Mouse (Mus musculus) fat pad, adult 2 months (tissue): ENCODE measurements around the gene Prr19.

ENCODE experiments used
- DNase-seq: peaks from one replicate; pipeline ENCODE4 v3.0.0-alpha.2; 2011; ENCODE audit warnings: low read depth, low spot score; ENCODE audit errors: extremely low read depth

Gene Prr19

DNA sequence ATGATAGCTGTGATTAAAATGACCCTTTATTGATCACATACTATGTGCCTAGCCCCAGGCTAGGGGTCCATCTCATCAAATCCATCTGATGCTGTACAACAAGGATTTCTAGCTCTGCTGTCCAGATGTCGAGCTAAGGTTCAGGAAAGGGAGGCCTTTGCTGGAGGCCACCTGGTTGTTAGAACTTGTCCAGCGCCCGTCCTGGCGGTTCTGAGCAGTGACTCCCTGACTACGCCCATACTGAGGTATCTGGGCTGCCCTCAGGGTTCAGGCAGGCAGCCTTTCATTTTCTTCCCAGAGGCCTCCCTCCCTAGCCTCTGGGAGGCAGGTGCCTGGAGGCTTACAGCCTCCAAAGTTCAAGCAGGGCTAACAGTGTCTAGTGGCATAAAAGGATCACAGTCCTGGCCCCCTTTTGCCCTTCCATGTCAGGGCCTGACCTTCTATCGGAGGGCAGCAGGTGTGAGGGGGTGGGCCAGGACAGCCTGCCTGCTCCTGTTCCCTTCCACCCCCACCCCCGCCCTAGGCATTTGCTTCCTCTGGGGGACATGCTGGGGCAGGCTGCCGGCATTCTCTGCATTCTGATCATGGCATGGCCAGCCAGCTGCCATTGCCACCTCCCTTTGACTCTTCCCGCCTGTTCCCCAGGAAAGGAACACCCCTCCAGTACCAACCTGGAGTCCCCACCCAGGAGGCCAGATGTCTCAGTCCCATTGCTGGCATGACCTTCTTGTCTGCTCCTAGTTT is 25.5 kb upstream of the Prr19 start:
- no peak for DNase-seq

DNA sequence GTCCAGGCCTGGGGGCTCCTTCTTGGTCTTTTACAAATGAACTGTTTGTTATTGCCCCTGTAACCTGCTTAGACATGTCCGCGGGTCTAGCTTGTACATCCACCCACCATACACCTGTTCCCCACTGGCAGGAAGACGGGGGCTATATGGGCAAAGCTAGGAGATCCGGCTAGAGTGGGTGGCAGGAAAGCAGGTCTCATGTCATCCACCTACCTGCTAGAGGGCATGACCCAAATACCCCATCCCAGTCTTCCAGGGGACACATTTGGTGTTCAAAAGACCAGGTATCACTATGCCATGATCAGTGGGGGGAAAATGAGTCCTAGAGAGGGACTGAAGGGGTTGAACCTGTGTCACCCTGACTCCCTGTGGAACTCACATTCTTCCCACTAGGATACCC is 23.8 kb upstream of the Prr19 start:
- DNase-seq = no peak

DNA sequence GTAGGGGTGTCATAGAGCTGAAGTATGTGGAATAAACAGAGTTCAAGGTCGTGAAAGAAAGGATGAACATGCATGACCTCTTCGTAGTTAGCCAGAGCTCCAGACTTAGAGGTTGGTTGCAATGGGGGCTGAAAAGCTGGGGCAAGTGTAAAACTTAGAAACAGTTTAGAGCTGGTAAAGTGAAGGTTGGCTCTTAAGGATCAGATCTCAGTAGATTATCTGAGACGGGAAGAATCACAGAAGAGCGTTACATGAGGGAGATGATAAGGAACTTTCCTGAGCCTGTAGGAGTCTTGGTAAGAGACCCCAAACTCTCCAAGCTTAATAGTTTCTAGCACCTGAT is 23.2 kb upstream of the Prr19 start:
- no peak for DNase-seq

DNA sequence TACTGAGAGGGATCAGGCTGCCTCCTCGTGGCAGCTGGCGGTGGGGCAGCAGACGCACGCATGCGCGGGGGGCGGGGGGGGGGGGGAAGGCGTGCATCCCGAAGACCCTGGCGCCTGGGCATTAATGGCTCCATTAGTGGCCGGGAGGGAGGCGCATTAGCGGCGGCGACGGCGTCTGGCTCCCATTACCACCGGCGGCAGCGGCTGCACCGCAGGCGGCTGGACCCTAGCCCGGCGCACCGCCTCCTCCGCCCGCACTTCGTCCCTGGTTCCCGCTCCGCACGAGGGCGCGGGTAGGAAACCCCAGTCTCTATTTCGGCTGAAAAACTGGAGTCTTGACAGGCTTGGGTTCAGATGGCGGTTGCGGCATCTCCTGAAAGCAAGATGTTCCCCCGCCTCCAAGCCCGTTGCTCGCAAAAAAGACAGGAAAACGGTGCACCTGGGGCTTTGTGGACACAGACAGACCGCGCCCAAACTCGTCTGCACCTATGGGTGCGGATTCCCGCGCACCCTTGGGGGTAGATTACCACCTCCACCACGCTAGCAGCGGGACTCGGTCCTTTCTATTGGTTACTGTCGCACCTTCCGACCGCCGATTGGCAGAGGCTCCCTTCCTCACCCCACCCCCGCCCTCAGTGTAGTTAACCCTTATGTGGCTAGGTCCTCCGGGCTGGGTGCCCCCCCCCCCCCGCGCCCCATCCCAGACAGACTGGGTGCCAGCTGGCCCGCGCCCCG is 22.7 kb upstream of the Prr19 start:
- no peak for DNase-seq

DNA sequence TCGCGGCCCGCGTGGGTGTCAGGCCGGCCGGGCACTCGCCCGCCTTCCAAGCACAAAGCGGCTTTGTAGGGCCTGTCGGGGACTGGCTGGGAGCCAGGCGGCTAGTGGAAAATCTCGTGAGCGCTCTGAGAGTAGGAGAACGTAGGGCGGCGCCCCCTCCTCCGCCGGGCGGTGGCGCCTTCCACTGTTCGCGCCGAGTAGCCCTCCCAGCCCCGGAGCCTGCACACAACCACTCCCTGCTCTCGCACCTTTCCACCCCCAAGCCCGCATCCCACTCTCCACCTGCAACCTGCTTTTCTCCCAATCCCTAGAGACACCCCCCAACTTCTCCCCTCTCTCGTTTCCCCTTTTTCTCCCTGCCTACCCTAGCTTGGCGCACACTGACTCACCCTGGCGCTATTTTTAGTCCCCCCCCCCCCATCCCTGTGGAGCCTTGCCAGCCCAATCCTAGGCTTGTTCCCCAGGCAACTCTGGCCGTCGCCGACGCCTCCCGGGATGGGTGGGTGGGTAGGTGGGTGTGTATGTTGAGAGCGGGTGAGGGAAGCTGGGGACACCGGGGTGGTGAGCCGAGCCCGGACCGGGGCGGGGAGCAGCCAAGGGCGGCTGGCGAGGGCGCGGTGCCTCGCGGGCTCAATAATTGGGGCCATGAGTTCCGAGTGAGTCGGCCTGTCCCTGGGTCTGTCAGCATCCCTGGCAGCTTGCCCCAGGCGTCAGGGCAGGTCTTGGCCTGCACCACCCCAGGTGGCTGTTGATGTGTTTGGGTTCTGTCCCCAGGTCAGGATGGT is 21.9 kb upstream of the Prr19 start:
- DNase-seq = no peak

DNA sequence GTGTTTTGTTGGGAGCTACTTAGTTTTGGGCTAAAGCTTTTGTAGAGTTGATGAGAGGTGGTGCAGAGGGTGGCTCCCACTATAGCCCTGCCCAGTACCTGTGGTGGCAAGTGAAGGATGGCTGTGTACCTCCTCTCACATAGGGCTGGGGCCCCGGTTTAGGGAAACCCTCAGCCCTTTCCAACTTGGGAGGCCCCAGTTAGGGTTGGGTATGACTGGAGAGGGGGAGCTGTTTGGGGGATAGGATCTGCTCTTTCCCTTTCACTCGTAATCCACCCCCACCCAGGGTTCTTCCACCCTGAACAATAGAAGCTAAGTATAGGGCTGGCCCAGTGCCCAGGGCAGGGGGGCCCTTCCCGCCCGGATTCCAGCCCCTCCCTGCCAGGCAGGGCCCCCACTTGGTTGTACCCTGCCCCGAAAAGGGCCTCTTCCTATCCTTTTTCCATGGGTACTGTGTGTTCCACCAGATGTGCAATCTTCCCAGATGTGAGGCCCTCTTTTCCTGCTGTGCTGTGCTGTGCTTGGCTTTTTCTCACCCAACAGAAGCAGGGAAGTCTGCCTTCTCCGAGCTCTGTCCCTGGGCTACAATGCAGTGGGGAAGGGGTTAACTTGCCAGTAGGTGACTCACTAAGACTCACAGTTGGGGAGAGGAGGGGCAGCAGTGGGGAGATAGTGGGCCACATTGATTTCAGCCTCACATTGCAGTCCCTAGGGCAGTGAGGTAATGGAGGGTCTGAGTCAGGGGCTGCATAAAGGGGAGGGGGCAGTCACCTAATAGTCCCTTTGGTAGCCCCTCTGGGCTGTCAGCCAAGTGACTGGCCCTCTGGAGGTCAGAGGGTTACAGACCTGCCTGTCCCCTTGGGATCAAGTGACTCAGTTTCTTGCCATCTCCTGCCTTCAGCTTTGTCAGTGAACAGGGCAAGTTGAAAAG is 21.1 kb upstream of the Prr19 start:
- DNase-seq = no peak

DNA sequence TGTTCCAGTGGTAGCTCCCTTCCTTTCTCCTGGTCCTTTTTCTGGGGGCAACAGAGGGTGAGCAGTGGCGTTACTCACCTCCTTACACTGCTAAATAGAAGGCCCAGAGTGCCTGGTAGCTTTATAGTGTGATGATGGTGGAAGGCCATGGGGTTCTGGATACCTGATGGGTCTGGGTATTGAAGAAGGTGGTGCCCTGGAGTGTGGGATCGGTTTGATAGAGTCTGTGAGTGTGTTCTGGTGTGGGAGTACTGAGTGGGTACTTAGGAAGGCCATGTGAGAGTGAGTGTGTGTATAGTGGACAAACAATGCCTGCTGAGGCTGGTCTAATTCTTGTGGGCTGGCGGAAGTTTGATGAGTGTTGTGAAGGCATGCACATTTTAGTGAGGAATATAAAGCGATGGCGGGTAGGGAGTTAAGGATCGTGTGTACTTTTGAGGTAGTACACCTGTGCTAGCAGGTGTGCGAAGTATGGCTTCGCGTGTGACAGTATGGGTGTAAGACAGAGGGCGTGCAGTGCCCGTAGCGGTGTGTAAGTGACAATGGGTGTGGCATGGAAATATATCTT is 20.0 kb upstream of the Prr19 start:
- DNase-seq = no peak

DNA sequence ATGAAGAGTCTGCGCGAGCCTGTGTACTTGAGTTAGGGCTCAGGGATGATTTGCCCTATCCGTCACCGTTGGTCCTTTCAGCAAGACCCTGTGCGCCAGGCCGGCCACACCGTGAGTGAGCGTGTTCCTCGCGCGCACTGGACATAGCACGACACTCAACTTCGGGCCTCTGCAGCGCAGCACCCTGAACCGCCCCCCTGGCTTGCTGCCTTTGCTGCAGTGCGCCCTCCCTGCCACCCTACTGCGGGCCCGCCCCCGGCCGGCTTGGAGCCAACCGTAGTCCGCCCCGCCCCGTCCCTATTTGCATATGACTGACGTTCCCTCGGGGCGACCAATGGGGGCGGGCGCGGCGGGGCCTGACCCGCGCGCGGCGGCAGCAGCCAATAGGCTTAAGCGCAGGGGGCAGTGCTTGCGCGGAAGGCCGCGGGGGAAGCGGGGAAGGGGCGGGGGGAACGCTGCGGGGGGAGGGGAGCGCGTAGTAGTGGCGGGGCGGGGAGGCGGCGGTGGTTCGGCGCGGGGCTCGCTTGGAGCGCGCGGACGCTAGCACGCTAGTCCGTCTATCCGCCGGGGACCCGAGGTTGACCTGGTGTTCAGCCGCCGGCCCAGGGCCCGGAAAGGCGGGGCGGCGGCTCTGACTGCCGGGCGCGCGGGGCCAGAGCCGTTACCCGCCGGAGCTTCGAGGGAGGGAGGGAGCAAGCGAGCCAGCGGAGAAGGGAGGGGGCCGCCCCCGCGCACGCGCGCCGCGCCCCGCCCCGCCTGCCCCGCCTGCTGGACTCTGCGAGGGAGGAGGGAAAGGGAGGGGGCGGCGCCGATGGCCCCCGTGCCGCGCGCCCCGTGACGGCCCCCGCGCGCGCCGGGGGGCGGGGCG is 19.2 kb upstream of the Prr19 start:
- no peak for DNase-seq

DNA sequence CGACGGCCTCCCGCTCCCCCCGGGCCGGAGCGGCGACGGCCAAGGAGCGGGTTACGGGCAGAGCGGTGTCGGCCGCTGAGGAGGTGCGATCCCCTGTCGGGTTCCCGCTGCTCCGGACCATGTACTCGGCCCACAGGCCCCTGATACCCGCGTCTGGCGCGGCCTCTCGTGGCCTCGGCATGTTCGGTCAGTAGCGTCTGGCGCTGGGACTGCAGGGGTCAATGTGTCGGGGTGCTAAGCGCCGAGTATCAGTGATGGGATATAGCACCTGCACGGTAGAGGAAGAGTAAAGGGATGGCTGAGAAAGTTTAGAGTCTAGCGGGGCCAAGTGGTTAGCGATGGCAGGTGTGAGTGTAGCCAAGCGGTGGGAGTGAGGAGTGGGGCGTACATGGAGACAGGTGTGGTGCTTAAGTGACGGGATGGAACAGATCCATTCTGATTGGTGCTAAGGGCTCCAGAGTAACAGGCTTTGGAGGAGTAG is 18.4 kb upstream of the Prr19 start:
- DNase-seq = no peak

DNA sequence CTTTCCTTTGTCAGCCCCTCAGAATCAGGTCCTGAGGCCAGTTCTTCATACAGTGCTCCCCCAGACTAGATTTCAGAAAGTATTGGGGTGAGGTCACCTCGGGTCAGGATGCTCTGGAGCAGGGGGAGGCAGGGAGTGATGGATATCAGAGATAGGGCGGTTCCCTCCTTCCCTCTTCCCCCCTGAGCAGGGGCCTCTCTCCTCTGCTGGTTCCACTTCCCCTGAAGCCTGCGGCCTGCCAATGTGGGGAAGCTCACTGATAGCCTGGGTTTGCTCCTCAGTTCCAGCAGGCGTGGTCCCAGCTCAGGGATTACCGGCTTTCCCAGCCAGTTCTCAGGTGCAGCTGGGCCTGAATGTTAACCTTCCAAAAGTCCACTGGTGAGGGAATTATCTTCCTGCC is 17.6 kb upstream of the Prr19 start:
- DNase-seq = no peak

DNA sequence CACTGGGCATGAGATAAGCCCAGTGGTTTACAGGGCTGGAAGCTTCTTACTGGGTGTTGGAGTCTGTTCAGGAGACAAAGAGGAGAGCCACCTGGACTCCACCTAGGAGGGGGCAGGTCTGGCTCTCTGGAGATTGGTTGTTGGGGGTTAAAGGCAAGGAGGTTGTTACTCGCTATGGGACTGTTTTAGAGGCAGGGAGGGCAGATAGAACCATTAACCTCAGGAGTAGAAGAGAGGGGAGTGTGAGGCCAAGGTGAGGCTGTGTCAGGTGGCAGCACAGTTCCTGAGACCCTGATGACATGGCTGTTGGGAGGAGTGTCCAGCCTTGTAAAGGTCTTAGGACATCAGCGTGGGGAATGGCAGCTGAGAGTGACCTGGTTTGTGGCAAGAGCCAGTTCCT is 17.0 kb upstream of the Prr19 start:
- no peak for DNase-seq

DNA sequence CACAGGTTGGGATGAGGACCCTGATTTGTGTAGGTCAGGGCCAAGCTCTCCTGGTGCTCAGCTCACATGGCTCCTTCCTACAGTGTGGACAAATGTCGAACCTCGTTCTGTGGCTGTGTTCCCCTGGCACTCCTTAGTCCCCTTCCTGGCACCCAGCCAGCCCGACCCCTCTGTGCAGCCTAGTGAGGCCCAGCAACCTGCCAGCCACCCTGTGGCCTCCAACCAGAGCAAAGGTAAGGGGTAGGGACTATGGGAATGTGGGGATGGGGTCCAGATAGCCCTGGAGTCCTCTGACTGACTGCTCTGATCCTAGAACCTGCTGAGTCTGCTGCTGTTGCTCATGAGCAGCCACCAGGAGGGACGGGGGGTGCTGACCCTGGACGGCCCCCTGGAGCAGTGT is 16.4 kb upstream of the Prr19 start:
- DNase-seq = no peak

DNA sequence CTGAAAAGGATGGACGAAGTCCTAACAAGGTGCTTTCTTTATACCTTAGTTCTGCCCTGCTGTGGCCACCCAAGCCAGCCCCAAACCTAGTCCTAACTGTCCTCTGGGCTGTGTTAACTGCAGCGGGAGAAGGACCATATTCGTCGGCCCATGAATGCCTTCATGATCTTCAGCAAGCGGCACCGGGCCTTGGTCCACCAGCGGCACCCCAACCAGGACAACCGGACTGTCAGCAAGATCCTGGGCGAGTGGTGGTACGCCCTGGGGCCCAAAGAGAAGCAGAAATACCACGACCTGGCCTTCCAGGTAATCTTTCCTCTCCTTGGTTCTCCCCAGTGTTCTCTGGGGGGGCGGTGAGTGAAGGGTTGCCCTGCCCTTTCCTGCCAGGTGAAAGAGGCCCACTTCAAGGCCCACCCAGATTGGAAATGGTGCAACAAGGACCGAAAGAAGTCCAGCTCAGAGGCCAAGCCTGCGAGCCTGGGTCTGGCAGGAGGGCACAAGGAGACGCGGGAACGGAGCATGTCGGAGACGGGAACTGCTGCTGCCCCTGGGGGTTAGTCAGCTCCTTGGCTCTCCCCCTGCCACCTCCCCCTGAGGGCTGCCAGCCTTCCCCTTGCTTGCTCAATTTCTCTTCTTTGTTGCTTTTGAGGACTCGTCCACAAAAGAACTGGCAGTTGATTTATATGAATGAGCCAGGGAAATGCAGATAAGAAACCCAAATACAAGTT is 15.5 kb upstream of the Prr19 start:
- DNase-seq = no peak

DNA sequence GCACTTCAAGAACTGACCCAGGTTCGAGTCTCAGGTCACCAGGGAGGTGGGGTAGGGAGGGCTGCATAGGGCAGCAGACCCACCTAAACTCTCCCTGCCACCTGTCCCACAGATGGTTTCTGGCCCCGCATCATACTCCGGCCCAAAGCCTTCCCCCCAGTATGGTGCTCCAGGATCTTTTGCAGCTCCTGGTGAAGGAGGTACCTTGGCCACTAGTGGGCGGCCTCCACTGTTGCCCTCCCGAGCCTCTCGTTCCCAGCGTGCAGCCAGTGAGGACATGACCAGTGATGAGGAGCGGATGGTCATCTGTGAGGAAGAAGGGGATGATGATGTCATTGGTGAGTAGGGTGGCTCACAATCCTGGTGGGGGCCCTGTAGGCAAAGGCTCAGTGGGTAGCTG is 14.2 kb upstream of the Prr19 start:
- no peak for DNase-seq

DNA sequence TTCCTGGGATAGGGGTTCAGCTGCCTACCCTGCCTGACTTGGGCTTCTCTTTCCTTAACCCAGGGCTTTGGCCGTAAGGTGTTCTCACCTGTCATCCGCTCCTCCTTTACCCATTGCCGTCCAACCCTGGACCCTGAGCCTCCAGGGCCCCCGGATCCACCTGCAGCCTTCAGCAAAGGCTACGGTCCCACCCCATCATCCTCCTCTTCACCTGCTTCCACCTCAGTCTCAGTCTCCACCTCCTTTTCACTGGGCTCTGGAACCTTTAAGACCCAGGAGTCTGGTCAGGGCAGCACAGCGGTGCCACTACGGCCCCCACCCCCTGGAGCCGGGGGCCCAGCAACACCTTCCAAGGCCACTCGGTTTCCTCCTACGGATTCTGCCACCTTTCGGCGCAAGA is 13.2 kb upstream of the Prr19 start:
- no peak for DNase-seq

DNA sequence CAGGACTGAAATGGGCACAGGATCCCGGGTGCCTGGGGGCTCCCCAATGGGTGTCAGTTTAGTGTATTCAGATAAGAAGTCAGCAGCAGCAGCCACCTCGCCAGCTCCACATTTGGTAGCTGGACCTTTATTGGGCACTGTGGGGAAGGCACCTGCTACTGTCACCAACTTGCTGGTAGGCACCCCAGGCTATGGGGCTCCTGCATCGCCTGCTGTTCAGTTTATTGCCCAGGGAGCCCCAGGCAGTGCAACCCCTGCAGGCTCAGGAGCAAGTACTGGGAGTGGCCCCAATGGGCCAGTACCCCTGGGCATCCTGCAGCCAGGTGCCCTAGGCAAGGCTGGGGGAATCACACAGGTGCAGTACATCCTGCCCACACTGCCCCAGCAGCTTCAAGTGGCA is 12.5 kb upstream of the Prr19 start:
- no peak for DNase-seq

DNA sequence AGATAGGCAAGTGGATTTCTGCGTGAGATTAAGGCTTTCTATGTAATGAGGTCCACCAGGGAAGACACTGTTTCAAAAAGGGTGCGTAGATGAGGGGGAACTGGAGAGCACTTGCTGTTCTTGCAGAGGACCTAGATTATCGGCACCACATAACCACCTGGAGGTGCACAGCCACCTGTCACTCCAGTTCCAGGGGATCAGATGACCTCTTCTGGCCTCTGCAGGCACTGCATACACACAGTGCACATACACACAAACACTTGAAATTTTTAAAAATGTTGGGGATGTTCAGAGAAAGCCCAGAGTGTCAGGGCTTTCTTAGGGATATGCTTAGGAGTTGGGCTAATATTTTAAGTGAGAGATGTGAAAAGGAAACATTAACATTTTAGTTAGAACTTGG is 11.3 kb upstream of the Prr19 start:
- DNase-seq = no peak

DNA sequence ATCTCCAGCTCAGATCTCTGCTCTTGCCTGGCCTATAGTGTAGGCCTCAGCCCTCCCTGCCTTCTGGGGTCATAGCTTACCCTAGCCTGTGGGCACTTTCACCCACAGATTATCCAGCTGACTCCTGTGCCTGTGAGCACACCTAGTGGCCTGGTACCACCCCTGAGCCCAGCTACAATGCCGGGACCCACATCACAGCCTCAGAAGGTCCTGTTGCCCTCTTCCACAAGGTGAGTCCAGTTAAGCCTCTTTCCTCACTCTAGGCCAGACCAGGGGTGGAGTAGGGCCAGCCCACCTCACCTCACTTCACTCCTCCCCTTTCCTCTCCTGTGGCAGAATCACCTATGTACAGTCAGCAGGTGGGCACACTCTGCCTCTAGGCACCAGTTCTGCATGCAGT is 10.7 kb upstream of the Prr19 start:
- DNase-seq = no peak

DNA sequence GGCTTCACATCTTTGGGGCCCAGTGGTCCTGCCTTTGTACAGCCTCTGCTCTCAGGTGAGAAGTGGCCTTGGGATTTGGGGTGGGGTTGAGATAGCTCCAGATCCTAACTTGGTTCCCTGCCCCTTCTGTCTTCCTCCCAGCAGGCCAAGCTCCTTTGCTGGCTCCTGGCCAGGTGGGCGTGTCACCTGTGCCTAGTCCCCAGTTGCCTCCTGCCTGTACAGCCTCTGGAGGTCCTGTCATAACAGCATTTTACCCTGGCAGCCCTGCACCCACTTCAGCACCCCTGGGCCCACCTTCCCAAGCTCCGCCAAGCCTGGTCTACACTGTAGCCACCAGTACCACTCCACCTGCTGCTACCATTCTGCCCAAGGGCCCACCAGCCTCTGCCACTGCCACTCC is 10.3 kb upstream of the Prr19 start:
- no peak for DNase-seq
